Mouse (Mus musculus) layer of hippocampus, postnatal 36 days (tissue): ENCODE data around the gene Triap1. TPM values are rescaled to one million over a fixed set of nuclear protein-coding genes. Genes with fewer than 3 reads are reported as not detected.

Experiments used
- total RNA-seq, 2 experiments: library from RNA; stranded (reverse); gene quantifications; 2 replicates each; pipeline ENCODE4 v1.2.3; 2021

The Triap1 gene
- total RNA-seq, 2 experiments from 2014 or later = 24.8 to 29.2 TPM

Other genes with a start within 250 kb of the Triap1 start
- not detected for gene Gm10401, start 242.9 kb upstream of the Triap1 start, total RNA-seq
- 10 to 100 TPM in 1 of 2 experiments, 1 to 10 TPM in 1; 8.8 to 10.3 TPM for gene Acads, start 221.9 kb upstream of the Triap1 start, total RNA-seq
- 10 to 100 TPM; 31.5 TPM for gene Unc119b, start 206.2 kb upstream of the Triap1 start, total RNA-seq
- 10 to 100 TPM; 92.7 to 96.4 TPM for gene Mlec, start 183.0 kb upstream of the Triap1 start, total RNA-seq
- 100 to 1,000 TPM; 122 to 139 TPM for gene Cabp1, start 146.8 kb upstream of the Triap1 start, total RNA-seq
- gene Pop5, start 105.4 kb upstream of the Triap1 start, total RNA-seq = 100 to 1,000 TPM; 117 to 122 TPM
- 100 to 1,000 TPM; 238 to 245 TPM for gene Rnf10, start 68.3 kb upstream of the Triap1 start, total RNA-seq
- gene Coq5, start 61.6 kb upstream of the Triap1 start, total RNA-seq = 10 to 100 TPM; 38.0 to 40.0 TPM
- gene Dynll1, start 40.2 kb upstream of the Triap1 start, total RNA-seq = 100 to 1,000 TPM; 813 to 849 TPM
- 10 to 100 TPM; 85.8 to 88.9 TPM for gene Srsf9, start 14.0 kb upstream of the Triap1 start, total RNA-seq
- 10 to 100 TPM; 20.9 to 22.0 TPM for gene Gatc, start within 50 bp of the Triap1 start, total RNA-seq
- gene Cox6a1, start 7.8 kb downstream of the Triap1 start, total RNA-seq = 100 to 1,000 TPM; 708 to 783 TPM
- gene Msi1, start 88.4 kb downstream of the Triap1 start, total RNA-seq = 10 to 100 TPM; 52.1 to 53.0 TPM
- gene Pla2g1b, start 125.0 kb downstream of the Triap1 start, total RNA-seq = not detected
- gene Sirt4, start 143.5 kb downstream of the Triap1 start, total RNA-seq = 10 to 100 TPM; 46.4 to 50.7 TPM
- 10 to 100 TPM; 39.8 to 46.1 TPM for gene Pxn, start 165.5 kb downstream of the Triap1 start, total RNA-seq
- 100 to 1,000 TPM; 223 to 227 TPM for gene Rplp0, start 218.2 kb downstream of the Triap1 start, total RNA-seq
- 10 to 100 TPM; 69.4 to 73.1 TPM for gene Gcn1l1, start 224.0 kb downstream of the Triap1 start, total RNA-seq